Mouse (Mus musculus): ENCODE measurements around the gene Ing5.
"Not testable (repeated sequence)": the region's sequence is repeated elsewhere in the genome, so short reads cannot be mapped to it uniquely, and the experiment has no call there.

Ing5 gene

GRCm38 (mm10) chr1:93811495-93812039, 7.8 kb downstream of the Ing5 start:
- DNase-seq (ENCODE audit: low spot score in 2 of 2): no peak

- no peak for DNase-seq (ENCODE audit: low spot score in 2 of 2)
These were observed 14.2 kb downstream of the Ing5 start for GRCm38 (mm10) chr1:93817823-93818532.

GRCm38 (mm10) chr1:93818722-93819121, 15.0 kb downstream of the Ing5 start:
- DNase-seq (ENCODE audit: low spot score in 2 of 2): no peak

GRCm38 (mm10) chr1:93823796-93824495, 20.2 kb downstream of the Ing5 start:
- DNase-seq (ENCODE audit: low spot score in 2 of 2): no peak

GRCm38 (mm10) chr1:93824609-93825008, 20.8 kb downstream of the Ing5 start, which contains the start of gene D2hgdh:
Gene D2hgdh (plus strand): TSS chr1:93824909.
- DNase-seq (ENCODE audit: low spot score in 2 of 2): no peak

- DNase-seq (ENCODE audit: low spot score in 2 of 2): peak; percentile 93 to 95
These were observed 21.4 kb downstream of the Ing5 start for GRCm38 (mm10) chr1:93825105-93825674.

GRCm38 (mm10) chr1:93825771-93826539, 22.2 kb downstream of the Ing5 start:
- DNase-seq (ENCODE audit: low spot score in 2 of 2): no peak

- DNase-seq (ENCODE audit: low spot score in 2 of 2): no peak
These were observed 22.7 kb downstream of the Ing5 start for GRCm38 (mm10) chr1:93826540-93826835.

GRCm38 (mm10) chr1:93832754-93833360, 29.1 kb downstream of the Ing5 start:
- peak in 1 of 2 experiments; percentile 56 for DNase-seq (ENCODE audit: low spot score in 2 of 2)

- peak in 1 of 2 experiments; percentile 64 for DNase-seq (ENCODE audit: low spot score in 2 of 2)
These were observed 30.9 kb downstream of the Ing5 start for GRCm38 (mm10) chr1:93834671-93835150.

- DNase-seq (ENCODE audit: low spot score in 2 of 2): peak in 1 of 2 experiments; percentile 67
These were observed 31.4 kb downstream of the Ing5 start for GRCm38 (mm10) chr1:93835211-93835610.

- peak in 1 of 2 experiments; percentile 60 for DNase-seq (ENCODE audit: low spot score in 2 of 2)
These were observed 32.2 kb downstream of the Ing5 start for GRCm38 (mm10) chr1:93835876-93836531.

GRCm38 (mm10) chr1:93836532-93836913, 32.8 kb downstream of the Ing5 start:
- peak in 1 of 2 experiments; percentile 53 for DNase-seq (ENCODE audit: low spot score in 2 of 2)

GRCm38 (mm10) chr1:93837335-93837734, 33.6 kb downstream of the Ing5 start:
- DNase-seq (ENCODE audit: low spot score in 2 of 2): peak in 1 of 2 experiments; percentile 55

GRCm38 (mm10) chr1:93838569-93838968, 34.8 kb downstream of the Ing5 start:
- peak in 1 of 2 experiments; percentile 52 for DNase-seq (ENCODE audit: low spot score in 2 of 2)

- not testable (repeated sequence) for DNase-seq (ENCODE audit: low spot score in 2 of 2)
These were observed 42.1 kb downstream of the Ing5 start for GRCm38 (mm10) chr1:93845766-93846366.

GRCm38 (mm10) chr1:93855790-93856189, 52.0 kb downstream of the Ing5 start:
- DNase-seq (ENCODE audit: low spot score in 2 of 2): not testable (repeated sequence)

- DNase-seq (ENCODE audit: low spot score in 2 of 2): no peak
These were observed 53.6 kb downstream of the Ing5 start for GRCm38 (mm10) chr1:93857370-93857769.

GRCm38 (mm10) chr1:93857991-93858390, 54.2 kb downstream of the Ing5 start:
- no peak for DNase-seq (ENCODE audit: low spot score in 2 of 2)

GRCm38 (mm10) chr1:93859619-93860018, 55.9 kb downstream of the Ing5 start:
- no peak for DNase-seq (ENCODE audit: low spot score in 2 of 2)
